Mouse (Mus musculus) bone marrow macrophage, adult 2 months (primary cell): ENCODE data around the gene Wapl.

Experiments
- CTCF ChIP-seq: IDR thresholded peaks from 2 replicates; pipeline ENCODE4 v1.5.1; 2012; ENCODE audit warnings: low read depth, mild to moderate bottlenecking, low read length, moderate library complexity
- POLR2A ChIP-seq: IDR thresholded peaks from 2 replicates; pipeline ENCODE4 v1.6.1; 2012; ENCODE audit warnings: mild to moderate bottlenecking, low read depth, low read length, borderline replicate concordance

- TF ChIP-seq CTCF (no peak), POLR2A (no peak)
These were observed 61.7 kb downstream of the Wapl start for GRCm38 (mm10) chr14:34735405-34735804.
